Mouse (Mus musculus) telencephalon, adult 2 months (tissue): ENCODE data around the gene Scube1.

Experiments used
- DNase-seq: peaks from one replicate; pipeline ENCODE4 v3.0.0-alpha.2; 2011; ENCODE audit warnings: low read depth, low spot score

Gene Scube1

DNA sequence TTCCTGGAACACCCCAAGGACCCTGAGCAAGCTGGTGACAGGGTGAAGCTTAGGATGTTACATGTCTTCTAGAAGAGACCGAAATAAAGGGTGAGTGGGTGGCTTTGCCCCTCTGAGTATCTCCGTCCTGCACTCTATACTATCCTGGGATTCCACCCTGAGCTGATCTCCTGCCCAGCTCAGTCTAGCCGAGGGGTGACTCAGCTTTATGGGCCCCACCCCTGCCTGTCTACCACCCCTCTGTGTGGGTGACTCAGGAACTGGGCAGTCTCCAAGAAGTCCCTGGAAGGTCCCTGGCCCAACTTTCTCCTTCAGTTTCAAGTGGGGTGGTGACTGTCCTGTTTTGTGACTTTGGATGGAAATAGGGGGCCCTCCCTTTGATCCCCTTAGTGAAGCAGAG, 159.4 kb downstream of the Scube1 start:
- no peak for DNase-seq

DNA sequence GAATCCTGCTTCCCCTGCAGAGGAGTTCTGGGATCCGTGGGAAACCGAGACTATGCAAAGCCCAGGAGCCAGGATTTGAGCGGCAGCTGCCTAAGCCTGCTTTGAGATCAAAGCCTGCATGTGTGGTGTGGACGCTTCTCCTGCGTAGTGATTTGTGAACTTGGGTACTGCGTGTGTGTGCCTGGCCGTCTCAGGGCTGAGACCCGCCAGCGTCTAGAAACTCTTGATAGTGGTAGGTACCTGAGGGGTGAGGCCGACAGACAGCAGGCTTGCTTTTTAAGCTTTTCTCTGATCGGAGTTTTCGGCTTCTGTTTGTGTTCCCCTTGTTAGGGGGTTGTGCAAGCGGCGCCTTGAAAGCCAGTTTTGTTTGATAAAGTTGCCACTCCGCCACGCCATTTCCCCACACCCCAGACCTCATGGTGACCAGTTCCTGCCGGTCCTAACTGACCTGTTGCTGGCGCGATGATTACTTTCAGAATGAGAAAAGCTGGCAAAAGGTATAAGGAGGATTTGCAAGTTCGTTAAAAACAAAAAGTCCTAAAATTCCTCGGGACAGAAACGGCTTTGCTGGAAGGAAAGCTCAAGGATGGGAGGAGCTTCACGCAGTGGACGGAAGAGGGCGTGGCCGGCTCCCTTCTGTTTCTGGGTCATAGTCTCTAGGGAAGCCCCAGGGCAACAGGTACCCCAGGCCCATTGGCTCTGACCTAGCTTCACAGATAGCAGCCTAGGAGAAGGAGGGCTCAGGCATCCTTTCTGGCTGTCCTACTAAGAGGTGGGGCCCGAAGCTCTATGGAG, 160.8 kb downstream of the Scube1 start:
- no peak for DNase-seq

DNA sequence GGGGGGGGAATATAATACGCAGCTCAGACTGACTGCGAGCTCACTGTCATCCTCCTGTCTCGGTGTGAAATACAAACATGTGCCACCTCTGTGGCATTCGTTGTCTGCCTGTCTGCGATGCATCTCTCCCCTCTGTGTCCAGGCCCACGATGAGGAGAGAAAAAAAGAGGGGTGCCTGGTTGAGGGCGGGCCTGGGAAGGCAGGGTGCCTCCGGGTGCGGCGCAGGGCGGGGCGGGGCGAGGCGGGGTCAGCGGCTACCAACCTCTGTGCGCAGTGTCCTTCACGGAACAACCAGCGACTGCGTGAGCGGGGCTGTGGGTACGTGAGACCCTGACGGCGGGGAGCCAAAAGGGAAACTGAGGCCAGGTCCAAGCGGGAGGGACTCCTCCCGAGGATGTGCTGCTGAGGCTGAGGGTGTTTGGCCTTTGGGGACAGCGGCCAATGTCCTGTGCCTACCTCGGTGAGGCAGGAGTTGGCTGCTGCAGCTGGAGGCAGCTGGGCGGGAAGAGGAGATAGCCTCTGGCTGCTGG, 161.4 kb downstream of the Scube1 start, which contains the start of the genes Tspo and Mcat:
TSS of gene Tspo (plus strand) at position 266 of the 530 bp plus-strand sequence.
TSS of gene Mcat (minus strand) at position 461 of the 530 bp plus-strand sequence.
- DNase-seq: no peak

DNA sequence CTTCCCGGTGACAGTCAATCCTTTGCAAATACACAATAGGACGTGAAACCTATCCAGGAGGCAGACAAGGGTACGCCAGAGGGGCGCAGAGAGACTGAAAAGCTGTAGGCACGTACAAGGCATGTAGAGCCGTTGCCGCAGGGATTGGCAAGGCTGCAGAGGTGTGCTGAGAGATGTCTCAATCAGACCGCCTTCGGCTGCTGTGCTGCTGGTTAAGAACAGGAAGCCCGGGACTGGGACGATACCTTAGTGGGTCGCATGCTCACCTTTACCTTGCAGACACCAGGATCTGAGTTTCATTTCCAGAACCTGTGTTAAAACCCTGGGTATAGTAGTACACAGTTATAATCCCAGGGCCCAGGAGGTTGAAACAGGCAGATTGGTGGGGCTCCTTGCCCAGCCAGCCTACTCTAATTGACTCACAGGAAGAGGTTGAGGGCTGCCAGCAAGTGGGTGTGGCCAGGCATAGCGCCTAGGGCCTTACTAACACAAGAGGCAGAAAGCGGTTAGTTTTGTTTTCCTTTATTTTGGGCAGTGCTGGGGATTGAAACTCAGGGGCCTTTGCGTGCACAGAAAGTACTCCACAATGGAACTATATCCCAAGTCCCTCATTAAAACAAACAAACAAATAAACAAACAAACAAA, 162.1 kb downstream of the Scube1 start:
- DNase-seq: peak; percentile 27

DNA sequence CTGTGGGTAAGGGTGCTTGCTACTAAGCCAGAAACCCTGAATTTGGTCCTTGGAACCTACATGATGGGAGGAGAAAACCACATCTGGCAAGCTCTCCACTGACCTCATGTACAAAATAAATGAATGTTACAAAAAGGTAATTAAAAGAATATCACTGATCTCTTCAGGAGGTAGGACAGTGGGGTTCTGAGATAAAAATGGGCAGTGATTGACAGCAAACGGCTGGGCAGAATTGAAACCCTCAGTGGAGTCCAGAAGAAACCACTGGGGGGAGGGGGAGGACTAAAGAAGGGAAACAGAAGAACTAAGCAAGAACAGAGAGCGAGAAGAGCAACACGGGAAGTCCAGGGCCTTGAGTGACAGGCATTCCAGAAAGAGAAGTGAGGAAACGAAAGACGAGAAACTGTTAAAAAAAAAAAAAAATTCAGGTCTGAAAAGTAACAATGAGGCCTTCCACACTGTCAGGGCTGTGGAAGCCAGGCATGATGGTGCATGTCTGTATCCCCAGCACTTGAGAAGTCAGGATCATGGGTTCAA, 163.8 kb downstream of the Scube1 start:
- DNase-seq: no peak

- DNase-seq: peak; percentile 73
Observed at GRCm38 (mm10) chr15:83555161-83555974, 169.5 kb downstream of the Scube1 start.
